Mouse (Mus musculus) gastrocnemius, postnatal 14 days (tissue): ENCODE measurements around the gene Frmd4b. TPM values are rescaled to one million over a fixed set of nuclear protein-coding genes. Genes with fewer than 3 reads are reported as not detected.

Experiments
- DNase-seq: peaks from one replicate; pipeline ENCODE4 v3.0.0; 2021; ENCODE audit warnings: mixed read lengths
- intact Hi-C: fragments of 180-260 bp; cut with DNase I; formaldehyde crosslinking; loops from one replicate; pipeline ENCODE4 v1.15.1; 2025; ENCODE audit warnings: low total_unique reads
- total RNA-seq, 2 experiments: library from RNA; stranded (reverse); gene quantifications; 2 replicates each; pipeline ENCODE4 v1.2.3; 2021

Frmd4b gene
- total RNA-seq, 2 experiments from 2014 or later: 14.5 to 14.6 TPM

DNA sequence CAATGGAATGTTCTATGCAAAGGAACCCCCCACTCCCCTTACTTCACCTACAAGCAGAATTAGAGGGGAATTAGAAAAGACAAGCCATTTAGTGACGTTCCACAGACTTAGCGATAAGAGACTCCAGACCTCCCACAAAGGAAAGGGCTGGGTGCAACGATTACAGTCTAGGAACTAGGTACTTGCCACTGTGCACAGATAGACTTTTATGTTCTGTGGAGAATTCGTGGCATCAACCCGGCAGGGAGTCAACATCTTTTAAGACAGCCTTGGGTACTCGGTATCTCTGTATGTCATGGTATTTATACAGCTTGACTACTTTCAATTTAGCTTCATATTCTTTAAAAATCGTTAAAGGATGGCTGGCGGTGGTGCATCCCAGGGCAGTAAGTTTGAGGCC is 310.1 kb downstream of the Frmd4b start:
- no peak for DNase-seq
- intact Hi-C loops: no loop called here

DNA sequence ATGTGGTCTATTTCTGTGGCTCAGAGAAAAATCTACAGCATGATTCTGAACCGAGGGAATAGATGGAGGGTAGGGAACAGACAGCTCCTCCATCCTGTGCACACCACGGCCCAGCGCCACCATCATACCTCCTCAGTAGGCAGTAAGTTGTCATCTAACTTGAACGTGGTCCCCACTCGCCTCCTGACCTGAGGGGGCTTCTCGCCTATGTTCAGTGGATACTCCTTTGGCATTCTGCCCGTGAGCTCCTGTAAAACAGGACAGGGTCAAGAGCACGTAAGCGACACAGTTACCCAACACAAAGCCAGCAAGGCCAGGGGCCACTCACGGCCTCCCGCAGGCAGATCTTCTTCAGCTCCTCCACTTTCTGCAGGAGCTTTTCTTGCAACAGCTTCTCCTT is 311.0 kb downstream of the Frmd4b start:
- DNase-seq: no peak
- intact Hi-C loops: no loop called here

DNA sequence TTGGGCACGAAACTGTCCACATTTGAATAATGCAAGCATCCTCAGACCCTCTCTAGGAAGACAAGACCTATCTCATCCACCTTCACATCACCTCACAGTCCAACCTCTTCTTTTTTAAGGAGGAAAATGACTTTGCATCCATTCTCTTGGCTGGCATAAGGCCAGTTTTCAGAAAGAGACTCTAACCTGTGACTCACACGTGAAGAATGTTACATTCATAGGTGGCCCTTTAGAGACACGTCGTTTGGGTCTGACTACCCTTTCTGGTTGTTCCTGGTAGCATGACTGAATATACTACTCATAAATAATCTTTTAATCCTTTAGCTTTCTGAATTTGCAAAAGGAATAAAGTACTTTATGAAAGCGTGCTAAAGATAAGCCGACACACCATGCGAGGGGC is 311.9 kb downstream of the Frmd4b start:
- DNase-seq: no peak
- intact Hi-C loops: no loop called here

DNA sequence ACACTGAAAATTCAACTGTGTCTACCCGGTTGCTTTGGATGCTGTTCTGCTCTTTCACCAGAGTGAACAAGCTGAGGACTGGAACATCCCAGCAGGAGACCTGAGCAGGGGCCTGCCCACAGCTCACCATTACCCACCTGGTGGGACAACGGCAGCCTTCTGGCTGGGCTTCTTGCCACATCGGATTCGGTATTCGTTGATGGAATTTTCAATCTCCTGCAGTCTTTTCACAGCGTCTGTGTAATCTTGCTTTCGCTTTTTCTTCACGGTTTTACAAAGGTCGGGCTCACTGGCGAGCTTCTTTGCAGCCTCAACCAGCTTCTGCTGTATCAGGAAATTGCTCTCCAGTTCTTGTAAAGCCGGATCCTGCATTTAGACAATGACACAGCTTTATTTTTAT is 312.3 kb downstream of the Frmd4b start:
- intact Hi-C loops: no loop called here
- no peak for DNase-seq

DNA sequence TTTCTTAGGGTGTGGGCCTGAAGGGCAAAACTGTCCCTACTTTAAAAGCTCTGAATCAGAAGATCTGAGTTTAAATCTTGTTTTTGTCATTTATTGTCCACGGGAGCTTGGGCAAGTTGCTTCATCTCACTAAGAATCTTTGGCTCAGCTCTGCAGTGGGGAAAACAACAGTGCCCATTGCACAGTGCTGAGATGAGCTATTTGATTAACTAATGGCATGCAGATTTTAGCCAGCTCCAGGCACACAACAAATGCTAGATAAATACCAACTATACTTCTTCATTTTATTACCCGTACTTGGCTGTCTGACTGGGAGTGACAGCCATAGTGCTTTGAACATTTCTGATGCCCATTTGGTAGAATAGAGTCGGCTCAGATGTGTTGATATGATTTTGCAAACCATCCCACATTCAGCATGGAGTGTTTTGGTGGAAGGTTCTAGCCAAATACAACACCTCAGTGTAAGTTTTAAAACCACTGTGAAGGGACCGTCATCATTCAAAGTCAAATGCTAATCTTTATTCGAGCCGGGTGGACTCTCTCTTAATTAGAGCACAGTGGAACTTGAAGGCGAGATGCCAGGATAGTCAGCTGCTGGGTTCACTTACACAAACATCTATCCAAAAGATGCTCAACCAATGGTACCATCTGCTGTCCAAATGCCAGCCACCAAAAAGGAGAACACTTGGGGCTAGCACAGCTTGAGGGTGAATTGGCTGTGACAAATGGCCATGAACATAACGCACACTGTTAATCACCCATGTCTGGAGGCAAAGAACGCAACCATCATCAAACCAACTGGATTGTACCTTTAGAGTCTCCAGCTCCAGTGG is 313.8 kb downstream of the Frmd4b start:
- DNase-seq: no peak
- intact Hi-C loops: no loop called here

DNA sequence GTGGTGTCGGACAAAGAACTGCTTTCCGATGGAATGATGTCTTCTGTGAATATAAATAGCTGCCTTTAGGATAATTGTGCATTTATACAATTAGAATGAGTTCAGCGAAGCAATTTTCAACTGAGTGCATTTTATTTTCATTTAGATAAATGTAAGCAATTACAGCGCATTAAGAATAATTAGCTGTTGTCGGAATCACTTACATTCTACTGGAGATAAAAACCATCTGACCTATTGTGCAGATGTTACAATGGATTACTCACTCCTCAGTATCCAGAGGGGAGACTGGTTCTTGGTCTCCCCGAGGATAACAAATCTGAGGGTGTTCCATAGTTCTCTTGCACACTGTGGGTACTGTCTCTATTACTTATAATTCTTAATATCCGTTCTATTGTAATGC is 315.0 kb downstream of the Frmd4b start:
- DNase-seq: no peak
- intact Hi-C loops: no loop called here

DNA sequence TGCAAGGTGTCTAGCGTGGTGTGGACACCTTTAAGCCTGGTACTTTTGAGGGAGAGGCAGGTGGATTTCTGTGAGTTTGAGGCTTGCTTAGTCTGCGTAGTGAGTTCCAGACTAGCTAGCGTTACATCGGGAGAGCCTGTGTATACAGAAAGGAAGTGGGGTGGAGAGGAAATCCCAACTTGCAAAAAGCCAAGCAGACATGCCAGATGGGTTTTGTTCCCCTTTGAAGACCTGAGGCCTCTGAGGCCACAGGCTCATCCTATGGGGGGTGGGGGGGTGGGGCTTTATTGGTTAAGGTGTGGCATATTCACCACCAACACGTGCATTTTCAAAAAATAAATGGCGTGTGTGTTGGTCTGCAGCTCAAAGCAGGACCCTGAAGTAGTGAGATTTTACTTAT is 316.7 kb downstream of the Frmd4b start:
- intact Hi-C loops: no loop called here
- no peak for DNase-seq

DNA sequence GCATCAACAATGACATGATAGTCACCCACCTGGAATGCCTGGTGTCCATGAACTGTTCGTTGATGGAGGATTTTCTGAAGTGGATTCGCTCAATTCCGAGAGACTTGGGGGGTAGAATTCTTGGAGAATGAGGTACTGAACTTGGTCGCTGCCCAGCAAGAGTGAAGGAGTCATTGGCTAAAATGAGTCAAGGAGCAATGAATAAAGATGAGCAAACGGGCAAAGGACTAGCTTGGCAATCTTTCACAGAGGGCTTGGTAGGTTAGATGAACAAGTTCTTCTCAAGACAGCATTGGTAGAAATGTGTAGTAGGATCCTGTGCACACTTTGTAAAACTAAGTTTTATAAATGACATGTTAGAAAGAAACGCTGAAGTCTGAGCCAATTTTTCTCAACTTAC is 317.2 kb downstream of the Frmd4b start:
- DNase-seq: no peak
- intact Hi-C loops: no loop called here

DNA sequence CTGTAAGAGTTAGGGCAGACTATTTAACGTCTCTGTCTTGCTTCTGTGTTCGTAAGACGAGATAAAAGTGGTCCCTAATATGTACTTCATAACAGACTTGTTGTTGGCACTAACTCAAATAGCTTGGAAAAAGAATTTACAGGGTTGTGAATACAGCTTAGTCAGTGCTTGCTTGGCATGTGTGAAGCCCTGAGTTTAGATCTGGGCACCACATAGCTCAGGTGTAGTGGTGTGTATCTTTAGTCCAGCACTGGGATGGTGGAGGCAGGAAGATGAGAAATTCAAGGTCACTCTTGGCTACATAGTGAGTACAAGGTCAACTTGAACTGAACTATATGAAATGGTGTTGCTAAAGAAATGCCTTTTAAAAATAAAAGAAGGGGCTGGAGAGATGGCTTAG is 320.2 kb downstream of the Frmd4b start:
- intact Hi-C loops: no loop called here
- no peak for DNase-seq

DNA sequence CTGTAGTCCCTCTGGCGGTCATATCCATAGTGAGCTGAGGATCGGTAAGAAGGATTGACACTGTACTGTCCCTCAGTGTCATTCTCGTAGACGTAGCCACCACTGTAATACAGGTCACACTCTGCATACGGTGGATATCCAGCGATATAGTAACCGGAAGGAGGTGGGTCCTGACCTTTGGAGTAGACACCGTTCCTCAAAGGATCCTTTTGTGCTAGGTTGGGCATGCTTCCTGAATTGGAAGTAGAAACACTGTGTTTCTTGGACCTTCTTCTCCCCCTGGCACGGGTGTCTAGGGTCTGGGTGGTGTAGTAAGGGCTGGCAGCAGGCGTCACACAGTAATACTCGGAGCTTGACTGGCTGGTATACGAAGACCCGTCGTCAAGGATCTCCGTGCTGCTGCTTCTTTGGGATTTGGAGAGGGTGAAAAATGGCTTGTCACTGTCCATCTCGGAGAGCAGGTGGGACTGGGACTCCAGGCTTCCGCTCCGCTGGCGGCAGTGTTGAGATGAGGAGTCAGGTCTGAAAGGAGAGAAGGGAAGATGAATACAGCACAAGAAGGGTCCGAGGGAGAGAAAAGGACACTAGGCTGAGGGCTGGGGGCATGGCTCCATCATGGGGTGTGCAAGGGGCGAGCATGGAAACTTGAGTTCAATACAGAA is 321.3 kb downstream of the Frmd4b start:
- no peak for DNase-seq
- intact Hi-C loops: no loop called here

DNA sequence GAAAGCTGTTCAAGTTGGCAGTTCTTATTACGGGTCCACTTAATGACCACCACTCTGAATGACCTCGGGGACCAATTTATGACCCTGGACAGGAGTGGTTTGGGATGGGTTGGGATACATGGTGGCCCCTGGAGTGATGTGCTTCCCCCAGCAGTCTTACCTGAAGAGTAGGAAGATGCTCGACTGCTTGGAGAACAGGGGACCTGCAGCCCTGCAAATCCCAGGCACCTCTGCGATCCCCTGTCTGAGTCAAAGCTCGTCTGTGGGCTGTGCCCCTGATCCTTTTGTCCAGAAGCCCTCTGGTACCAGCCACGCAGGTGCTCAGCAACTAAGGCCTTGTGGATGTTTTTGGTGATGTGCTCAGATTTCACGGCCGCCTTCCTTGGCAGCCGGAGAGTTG is 321.9 kb downstream of the Frmd4b start:
- intact Hi-C loops: no loop called here
- no peak for DNase-seq

DNA sequence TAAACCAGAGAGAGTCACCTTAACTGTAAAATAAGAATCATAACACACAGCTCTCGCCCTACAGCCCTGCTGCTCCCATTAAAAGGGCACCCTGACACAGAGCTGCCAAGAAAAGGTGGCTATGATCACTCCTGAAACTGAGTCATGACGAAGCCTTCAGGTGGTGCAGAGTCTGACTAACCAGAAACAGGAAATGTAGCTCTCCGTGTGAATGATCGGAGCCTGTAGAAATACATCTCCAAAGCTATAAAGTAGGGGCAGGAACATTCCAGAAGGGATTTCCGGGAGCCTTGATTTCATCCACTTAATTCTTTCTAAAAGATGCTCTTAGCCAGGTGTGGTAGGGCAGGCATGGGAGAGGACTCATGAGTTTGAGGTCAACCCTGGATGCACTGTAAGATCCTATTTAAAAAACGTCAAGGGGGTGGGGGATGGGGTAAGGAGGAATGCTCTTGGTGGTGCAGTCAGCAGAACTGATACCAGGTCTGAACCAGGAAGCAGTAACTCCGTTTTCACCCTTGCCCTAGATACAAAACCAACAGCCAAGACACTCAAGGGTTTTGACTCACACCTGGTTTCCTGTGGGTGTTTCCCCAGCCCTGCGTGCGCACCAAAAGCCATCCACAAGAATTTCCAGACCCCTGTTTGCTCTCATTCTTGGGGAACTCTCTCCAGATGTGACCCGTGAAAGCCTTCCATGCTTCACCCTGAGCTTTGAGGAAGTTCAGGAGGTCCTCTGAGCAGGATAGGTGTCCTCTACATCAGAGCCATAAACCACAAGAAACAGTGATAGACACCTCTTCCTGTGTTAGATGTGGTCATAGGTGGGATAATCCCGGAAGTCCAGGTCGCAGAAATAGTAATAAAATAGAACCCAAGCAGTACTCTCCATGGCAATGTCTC is 323.4 kb downstream of the Frmd4b start:
- intact Hi-C loops: no loop called here

DNA sequence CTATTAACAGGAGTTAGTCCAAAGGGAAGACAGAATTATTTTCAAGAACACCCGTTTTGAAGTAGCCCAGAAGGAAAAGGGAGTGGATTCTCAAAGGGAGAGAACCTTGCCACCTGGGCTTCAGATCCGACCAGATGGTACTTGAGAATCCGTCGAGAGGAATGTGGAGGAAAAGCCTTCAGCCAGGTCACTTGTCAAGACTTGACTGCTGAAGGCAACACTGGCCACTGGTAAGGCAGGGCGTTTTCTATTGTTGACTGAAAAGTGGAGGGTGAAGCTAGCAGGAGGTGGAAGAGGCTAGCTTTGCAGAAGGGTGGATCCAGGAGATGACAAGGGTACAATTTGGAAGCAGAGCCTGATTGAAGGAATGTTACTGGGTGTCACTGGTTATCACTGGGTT is 324.4 kb downstream of the Frmd4b start:
- intact Hi-C loops: no loop called here
- DNase-seq: no peak

More for the DNA sequence above, 323.4 kb downstream of the Frmd4b start:
- DNase-seq: no peak

DNA sequence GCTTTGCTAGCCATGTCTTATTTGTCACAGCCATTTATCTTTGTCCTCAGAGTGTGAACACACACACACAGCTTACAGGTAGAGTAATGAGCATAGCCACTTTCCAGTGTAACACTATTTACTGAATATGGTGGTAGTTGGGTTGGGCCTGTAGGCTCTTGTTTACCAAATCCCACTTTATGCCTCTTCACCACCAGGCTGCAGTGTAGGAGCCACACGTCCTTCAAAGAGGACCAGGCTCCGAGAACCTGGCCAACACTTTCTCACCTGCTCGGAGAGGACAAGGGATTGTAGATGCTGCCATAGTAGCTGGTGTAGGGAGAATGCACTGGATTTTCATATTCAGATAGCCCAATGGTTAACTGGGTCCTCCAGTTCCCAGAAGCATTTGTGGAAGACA is 325.2 kb downstream of the Frmd4b start:
- no peak for DNase-seq
- intact Hi-C loops: no loop called here

DNA sequence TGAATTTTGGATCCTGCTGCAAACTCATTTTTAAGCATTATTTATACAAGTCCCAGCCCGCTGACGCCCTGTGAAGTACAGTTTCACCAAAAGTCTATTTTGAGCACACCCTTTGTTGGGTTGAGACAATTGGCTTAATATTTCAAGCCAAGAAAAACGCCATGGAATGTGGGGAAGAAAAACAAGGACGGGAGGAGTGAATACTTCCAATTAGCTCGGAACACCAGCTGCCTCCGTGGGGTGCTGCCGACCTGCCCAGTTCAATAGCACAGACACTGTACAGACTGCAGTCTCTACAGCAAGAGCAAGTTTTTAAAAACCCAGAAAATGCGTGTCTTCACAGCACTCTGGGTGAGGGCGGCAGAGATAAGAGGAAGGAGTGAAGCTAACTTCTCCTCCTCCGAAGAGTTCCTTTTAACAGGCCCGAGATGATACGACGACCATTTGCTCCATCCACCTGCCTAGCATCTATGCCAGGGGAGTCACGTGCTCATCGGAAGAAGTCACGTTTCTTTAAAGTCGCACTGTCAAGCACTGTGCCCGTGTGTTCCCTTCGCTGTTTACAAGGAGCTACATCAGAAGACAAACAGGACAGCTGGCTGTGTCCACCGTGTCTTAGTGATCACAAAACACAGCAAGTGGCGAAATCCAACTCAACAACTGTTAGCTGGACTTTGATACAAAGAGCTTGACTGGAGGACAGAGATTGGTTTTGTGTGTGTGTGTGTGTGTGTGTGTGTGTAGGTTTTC is 326.0 kb downstream of the Frmd4b start:
- intact Hi-C loops: no loop called here
- no peak for DNase-seq

DNA sequence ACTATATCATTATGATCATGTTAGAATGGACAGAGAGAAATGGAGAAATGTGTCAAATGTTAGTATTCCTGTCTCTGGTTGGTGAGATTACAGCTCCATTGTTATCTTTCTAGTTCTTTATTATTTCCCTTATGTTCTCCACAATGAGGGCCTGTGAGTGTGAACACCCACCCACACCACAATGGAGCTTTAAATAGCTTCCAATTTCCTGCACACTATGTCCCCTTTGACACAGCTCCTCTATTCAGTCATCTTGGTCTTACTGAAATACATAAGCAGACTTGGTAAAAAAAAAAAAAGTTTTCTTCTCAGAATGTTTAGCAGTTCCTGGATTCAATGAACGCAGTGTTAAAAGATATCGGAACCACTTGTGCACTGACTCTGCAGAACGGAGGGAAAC is 326.7 kb downstream of the Frmd4b start:
- intact Hi-C loops: no loop called here
- DNase-seq: no peak

DNA sequence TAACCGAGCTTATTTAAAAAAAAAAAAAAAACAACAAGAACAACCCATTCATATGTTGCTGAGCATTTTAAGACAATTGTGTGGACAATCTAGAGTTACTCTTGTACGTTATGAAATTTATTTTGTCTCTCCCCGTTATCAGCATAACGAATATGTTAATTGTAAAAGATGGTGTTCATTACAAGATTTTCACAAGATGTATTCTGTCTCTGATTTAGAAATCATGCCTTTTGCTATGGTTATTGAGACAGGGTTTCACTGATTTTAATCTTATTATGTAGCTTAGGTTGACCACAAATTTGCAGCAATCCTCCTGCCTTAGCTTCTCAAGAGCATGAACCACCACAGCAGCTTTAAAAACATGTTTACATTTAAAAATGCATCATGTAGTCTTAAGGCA is 327.5 kb downstream of the Frmd4b start:
- intact Hi-C loops: no loop called here
- DNase-seq: no peak

DNA sequence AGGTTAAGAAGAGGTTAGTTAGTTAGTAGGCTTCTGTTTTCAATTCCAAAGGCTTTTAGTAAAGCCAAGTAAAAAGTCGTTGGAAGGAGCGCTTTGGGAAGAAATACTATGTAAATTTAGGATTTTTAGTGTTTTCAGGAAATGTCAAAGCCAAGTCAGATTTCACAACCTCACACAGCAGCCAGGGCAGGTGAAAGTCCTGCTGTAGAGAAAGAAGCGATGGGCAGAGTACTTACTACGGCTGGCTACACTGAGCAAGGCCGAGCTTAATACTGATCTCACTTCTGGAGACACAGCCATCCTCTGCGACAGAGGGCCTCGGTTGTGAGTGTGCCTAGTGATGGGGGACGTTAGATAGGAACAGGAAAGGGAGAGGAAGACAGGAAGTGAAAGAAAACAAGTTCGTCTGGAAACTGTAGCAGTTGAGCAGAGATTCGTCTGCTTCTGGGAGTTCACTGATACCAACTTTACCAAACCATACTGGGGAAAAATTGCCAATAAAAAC is 328.0 kb downstream of the Frmd4b start:
- intact Hi-C loops: no loop called here
- DNase-seq: no peak

DNA sequence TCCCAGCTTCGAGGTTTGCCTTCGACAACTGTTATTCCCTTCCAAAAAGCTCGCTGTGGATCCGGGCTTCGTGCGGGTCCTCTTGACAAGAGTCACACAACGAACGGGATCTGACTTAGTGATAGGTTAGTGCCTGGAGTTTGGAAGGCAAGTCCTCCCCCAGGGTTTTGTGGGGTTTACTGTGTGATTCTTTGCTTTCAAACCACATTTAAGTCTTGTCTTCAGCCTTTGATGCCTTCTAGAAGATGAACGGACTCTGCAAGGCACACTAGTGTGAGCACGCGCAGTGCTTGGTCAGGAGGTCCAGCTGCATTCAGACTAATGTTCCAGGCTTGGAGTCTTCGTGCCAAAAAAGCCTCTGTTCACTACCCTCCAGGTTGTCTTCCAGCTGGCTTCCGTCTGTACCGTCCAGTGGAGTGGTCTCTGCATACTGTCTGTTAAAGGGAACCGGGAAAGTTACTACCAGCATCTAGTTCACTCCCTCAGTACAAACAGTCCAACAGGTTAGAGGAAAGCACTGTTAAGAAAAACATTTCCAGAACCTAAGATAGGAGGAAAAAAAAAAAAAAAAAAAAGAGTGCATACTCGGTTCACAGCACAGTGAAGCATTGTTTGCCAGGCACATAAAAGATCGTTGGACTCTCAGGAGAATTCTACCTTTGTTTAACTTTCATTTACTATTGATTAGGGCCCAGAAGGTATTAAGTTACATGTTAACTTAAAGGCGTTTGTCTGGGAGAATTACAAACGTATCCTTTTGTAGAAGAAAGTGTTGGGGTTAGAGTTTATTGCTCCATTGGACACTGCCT is 329.1 kb downstream of the Frmd4b start:
- intact Hi-C loops: no loop called here
- DNase-seq: no peak
